Mouse (Mus musculus) heart, postnatal 25 days (tissue): ENCODE data around the gene Gm4779. TPM values are rescaled to one million over a fixed set of nuclear protein-coding genes. Genes with fewer than 3 reads are reported as not detected.
"Not testable (repeated sequence)": the region's sequence is repeated elsewhere in the genome, so short reads cannot be mapped to it uniquely, and the experiment has no call there.

Experiments
- DNase-seq: peaks from one replicate; pipeline ENCODE4 v3.0.0; 2022; ENCODE audit warnings: low spot score
- intact Hi-C: fragments of 180-260 bp; cut with DNase I; formaldehyde crosslinking; loops from one replicate; pipeline ENCODE4 v1.15.1; 2025
- total RNA-seq, 2 experiments: library from RNA; stranded (reverse); gene quantifications; 2 replicates each; pipeline ENCODE4 v1.2.3; 2021

Gene Gm4779
- total RNA-seq = not detected

DNA sequence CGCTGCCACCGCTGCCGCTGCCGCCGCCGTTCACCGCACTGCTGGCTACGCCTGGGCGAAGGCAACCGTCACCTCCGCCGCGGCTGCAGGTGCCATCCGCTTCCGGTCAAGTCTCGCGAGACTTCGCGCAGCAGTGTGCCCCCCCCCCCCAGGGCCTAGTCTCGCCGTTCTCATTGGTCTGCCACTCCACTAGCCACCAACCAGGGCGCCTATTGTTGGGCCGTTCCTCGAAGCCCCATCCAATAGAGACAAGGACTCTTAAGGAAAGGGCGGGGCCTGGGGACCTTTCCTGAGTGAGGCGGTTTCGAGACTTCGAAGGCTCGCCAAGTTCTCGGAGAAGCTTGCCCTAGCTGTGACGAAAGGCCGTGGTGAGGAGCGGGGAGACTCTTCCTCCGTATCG is at the start of gene Gm4779, which contains the start of gene 8030474K03Rik:
TSS of gene Gm4779 (minus strand) at position 82 of the 400 bp plus-strand sequence.
TSS of gene 8030474K03Rik (plus strand) at position 315 of the 400 bp plus-strand sequence.
- no peak for DNase-seq
- intact Hi-C loops = loop anchor here (5.0 kb wide), 1 partner anchor 148 kb away; no protein-coding TSS in a partner anchor

- DNase-seq, intact Hi-C loops: not testable (repeated sequence)
These were observed 25.8 kb upstream of the Gm4779 start for GRCm38 (mm10) chrX:101819980-101820379.

GRCm38 (mm10) chrX:101819163-101819562 is 24.9 kb upstream of the Gm4779 start:
- intact Hi-C loops = no loop called here
- DNase-seq = no peak

DNA sequence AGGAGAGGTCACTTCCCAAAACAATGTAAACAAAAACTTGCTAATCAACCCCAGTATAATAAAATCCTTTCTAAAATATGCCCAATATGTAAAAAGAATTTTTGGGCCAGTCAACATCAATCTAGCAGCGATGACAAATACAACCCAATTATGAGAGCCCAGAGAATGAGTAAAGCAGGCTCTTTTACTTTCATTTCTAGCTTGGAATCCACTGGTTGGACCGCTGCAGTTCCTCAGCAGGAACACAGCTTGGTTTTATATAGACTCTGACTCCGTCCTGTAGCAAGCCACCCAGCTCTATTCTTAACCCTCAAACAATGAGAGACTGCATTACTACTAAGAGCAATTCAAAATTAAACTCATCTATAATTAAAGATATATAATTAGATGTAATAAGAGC is 17.5 kb upstream of the Gm4779 start:
- DNase-seq = no peak
- intact Hi-C loops = no loop called here

DNA sequence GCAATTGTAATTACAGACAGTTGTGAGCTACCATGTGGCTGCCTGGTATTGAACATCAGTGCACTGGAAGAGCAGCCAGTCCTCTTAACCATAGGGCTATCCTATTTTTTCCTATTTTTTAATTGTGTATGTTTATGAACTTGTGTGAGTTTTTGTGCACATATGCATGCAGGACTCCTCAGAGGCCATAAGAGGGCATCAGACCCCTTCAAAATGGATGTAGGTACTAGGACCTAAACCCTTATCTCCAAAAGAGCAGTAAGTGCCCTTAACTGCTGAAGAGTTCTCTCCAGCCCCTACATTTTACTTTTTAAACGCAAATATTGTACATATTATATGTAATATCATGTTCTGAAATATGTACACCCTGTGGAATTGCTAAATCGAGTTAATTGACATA is 11.3 kb upstream of the Gm4779 start:
- intact Hi-C loops = loop anchor here (5.0 to 10.0 kb wide), 2 partner anchors 137 to 259 kb away; no protein-coding TSS in a partner anchor
- no peak for DNase-seq

DNA sequence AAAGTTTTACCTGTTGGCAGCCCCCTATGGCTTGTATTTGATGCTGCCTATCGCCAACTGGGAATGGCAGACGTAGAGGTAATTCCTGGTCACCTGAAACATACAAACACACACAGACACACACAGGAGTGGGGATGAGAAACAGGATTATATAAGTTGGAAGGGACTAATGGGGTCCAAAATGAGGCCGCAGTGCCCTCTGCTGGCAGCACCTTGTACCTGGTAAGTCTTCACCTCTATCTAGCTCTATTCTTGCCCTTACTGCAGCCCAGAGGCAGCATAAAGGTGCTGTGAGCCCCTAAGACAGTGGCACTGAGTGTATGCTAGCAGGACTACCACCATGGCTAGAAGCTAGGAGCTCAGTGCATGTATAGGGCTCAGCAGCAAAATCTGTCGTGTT is 2.7 kb downstream of the Gm4779 start:
- DNase-seq = no peak
- intact Hi-C loops = loop anchor here (5.0 kb wide), 1 partner anchor 151 kb away; no protein-coding TSS in a partner anchor

DNA sequence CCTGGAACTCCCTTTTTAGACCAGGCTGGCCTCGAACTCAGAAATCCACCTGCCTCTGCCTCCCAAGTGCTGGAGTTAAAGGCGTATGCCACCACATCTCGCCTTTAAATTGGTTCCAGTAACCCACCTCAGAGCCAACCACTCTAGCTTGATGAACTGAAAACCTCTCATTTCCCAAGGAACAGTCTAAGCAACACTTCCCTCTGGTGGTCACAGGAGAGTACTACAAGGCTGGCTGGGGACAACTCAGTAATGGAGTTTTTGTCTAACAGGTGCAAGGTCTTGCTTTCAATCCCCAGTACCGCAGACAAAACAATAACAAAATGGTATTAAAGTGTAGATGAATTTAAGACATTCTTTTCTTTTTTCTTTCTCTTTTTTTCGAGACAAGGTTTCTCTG is 22.2 kb downstream of the Gm4779 start:
- intact Hi-C loops = loop anchor here (10.0 kb wide), 1 partner anchor 157 kb away; no protein-coding TSS in a partner anchor
- DNase-seq = no peak

- no peak for DNase-seq
- intact Hi-C loops = loop anchor here (10.0 kb wide), 1 partner anchor 156 kb away; no protein-coding TSS in a partner anchor
These were observed 23.9 kb downstream of the Gm4779 start for GRCm38 (mm10) chrX:101770307-101770706.

- DNase-seq = no peak
- intact Hi-C loops = no loop called here
These were observed 24.7 kb downstream of the Gm4779 start for GRCm38 (mm10) chrX:101769478-101769877.

DNA sequence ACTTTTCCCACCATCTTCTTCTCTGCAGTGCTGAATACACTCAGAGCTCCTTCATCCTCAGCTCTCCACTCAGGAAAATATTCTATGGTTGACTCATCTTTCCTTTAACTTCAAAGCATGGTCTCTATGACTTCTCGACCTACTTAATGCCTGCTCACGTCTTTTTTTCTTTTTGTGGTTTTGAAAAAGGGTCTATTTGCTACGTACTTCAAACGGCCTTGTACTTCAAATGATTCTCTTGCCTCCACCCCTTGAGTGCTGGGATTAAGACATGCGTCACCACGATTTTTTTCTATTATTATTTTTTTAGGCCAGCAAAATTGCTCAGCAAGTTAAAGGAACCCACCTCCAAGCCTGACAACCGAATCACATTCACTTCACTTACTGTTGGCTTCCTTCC is 26.9 kb downstream of the Gm4779 start:
- intact Hi-C loops = no loop called here
- no peak for DNase-seq

GRCm38 (mm10) chrX:101765111-101765510 is 29.1 kb downstream of the Gm4779 start:
- intact Hi-C loops = no loop called here
- DNase-seq = no peak

DNA sequence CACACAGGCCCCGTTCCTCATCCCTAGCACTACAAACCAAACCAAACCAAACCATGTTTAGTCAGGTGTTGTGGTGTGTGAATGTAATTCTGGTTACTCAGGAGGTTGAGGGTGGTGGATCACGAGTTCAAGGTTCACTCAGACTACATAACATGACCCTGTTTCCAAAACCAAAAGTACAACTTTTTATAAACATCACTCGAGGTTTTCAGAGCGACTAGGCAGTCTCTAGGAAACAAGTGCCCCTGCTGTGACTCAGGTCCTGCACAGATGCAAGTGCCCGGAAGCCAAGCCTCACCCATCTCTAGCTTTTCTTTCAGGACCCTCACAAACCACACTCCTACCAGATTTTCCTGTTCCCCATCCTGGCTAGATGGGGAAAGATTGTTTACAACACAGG is 29.6 kb downstream of the Gm4779 start:
- no peak for DNase-seq
- intact Hi-C loops = no loop called here

GRCm38 (mm10) chrX:101754478-101754877 is 39.7 kb downstream of the Gm4779 start:
- DNase-seq = no peak
- intact Hi-C loops = no loop called here

- intact Hi-C loops = no loop called here
- no peak for DNase-seq
These were observed 44.1 kb downstream of the Gm4779 start for GRCm38 (mm10) chrX:101750144-101750543.

DNA sequence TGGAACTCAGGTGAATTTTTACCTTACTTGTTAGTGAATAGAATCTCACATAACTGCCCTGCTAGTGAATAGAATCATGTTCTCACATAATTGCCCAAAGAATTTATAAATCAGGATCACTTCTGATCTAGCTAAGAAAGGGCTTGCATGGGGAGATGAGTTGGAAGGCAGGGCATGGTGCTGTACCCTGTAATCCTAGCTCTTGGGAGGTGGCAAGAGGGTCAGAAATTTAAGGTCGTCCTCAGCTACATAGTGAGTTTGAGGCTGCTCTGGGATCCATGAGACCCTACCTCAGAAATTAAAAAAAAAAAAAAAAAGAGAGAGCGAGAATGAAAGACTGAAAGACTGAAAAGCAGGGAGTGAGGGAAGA is 53.2 kb downstream of the Gm4779 start:
- intact Hi-C loops = no loop called here
- DNase-seq = no peak

DNA sequence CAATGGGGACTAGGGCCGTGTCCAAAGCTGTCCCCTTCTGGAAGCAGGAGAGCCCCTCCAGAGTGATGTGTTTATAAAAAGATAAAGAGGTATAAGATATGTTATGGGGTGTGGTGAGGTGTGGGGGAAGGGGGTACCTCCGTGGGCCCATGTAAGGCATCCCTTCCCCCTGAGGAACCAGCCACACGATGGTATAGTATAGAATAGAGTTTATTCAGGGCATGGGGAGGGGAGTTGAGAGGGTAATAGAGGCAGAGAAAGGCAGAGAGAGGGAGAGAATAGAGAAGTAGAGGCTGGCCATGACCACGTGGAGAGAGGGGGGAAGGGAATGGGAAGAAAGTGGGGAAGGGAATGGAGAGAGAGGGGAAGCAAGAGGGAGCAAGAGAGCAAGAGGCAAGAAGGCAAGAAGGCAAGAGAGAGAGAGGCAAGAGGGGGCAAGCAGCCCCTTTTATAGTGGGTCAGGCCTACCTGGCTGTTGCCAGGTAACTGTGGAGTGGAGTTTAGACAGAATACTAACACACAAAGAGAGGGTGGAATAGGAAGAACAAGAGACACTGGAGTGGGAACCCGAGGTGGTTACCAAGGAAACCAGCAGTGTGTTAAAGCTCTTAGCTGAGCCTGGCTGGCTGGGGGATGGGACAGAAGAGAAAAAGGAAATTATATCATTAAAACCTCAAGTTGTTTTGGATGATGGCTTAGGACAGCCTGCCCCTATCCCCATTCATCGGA is 53.7 kb downstream of the Gm4779 start:
- no peak for DNase-seq
- intact Hi-C loops = no loop called here

Other genes starting within 250 kb of the Gm4779 start
- 10 to 100 TPM; 56.0 to 62.5 TPM for gene Ogt, start 154.4 kb downstream of the Gm4779 start, total RNA-seq
- gene Cxcr3, start 60.2 kb downstream of the Gm4779 start, total RNA-seq = under 1 TPM in 1 of 2 experiments, not detected in 1; 0.25 TPM
- not detected for gene 8030474K03Rik, start 233 bp upstream of the Gm4779 start, total RNA-seq
- 1 to 10 TPM; 3.3 to 3.4 TPM for gene Nhsl2, start 55.0 kb upstream of the Gm4779 start, total RNA-seq